Mouse (Mus musculus) small intestine, adult 2 months (tissue): ENCODE data around the gene Pxdn.

Experiments used
- CTCF ChIP-seq: fragments of 200-500 bp; IDR thresholded peaks from 2 replicates; pipeline ENCODE4 v1.5.1; 2012; ENCODE audit warnings: low read depth, mild to moderate bottlenecking, control low read depth, inconsistent platforms, low read length, moderate library complexity, mixed read lengths; ENCODE audit not compliant: insufficient replicate concordance, insufficient read length; ENCODE audit errors: extremely low read depth
- POLR2A ChIP-seq: fragments of 200-500 bp; IDR thresholded peaks from 2 replicates; pipeline ENCODE4 v1.6.1; 2012; ENCODE audit warnings: low read depth, mild to moderate bottlenecking, control low read depth, inconsistent platforms, low read length, moderate library complexity

- no peak for TF ChIP-seq CTCF
- no peak for TF ChIP-seq POLR2A
These were observed 66.4 kb downstream of the Pxdn start for GRCm38 (mm10) chr12:30003680-30004364.
